Mouse (Mus musculus): ENCODE data around the gene Lekr1. TPM values are rescaled to one million over a fixed set of nuclear protein-coding genes. Genes with fewer than 3 reads are reported as not detected.

Lekr1 gene
- 2.9 and 3.7 TPM in 2 replicates for polyA plus RNA-seq (2016; fragmentation: Nextera tagmentation; extraction: Ambion mirVana)

DNA sequence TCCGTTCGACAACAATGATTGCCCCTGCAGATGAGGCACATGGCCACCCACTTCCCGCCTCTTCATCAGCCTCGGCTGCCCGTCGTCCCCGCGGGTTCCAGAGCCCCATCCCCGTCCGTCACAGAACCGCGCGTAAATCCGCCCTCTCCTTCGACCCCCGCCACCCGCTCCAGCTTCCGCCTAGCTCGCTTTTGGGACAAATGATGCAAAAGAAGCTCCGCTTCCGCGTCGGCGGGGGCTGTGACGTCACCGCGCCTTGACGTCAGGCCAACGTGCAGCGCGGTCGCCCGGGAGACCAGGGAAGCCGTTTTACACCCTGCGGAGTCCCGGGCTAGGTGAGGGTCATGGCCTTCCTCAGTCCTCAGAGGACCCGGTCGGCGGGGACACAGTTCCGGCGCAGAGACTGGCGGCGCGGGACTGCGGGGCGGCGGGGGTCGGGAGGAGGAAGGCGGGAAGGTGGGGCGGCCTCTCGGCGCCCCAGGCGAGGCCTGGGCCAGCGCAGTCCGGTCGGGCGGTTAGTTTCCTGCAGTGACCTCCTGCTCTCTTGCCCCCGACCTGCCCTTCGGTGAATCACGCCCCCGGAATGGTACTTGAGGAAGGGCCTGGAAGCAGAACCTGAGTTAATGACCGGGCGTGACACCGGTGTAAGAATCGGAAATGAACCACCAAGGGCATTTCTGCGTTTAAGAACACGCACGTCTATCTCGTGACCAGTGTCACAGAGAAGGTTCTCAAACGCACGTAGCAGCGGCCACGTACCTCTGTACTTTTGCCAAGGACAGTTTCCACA, at the start of gene Lekr1:
TSS of gene Lekr1 (plus strand) at position 252 of the 790 bp plus-strand sequence.
- Histone ChIP-seq H3K27ac (peak within 1 kb of the TSS; percentile 93), H3K36me3 (no peaks in the 10 kb centered on the region), H3K4me3 (peak within 1 kb of the TSS; percentile 75), H3K4me1 (replicated peaks) (peaks cover 25% of the 10 kb centered on the region), H3K27me3 (ENCODE audit: insufficient read depth, poor library complexity, severe bottlenecking) (0 out of 2 replicates have a peak, but pooled peaks cover 4% of the 10 kb centered on the region), H3K9me3 (no peaks in the 10 kb centered on the region)
- DNase-seq (ENCODE audit: low spot score): peak; percentile 94
- WGBS: 3% methylated on average over 72 of the region's 73 CpGs

GRCm38 (mm10) chr3:65617507-65617906, 48.5 kb upstream of the Lekr1 start:
- H3K27ac ChIP-seq: no peak overlapping the region
- no peaks in the 10 kb centered on the region for H3K9me3 ChIP-seq
- H3K4me1 ChIP-seq (replicated peaks): peaks cover 5% of the 10 kb centered on the region
- H3K4me3 ChIP-seq: no peak overlapping the region
- no peaks in the 10 kb centered on the region for H3K36me3 ChIP-seq
- WGBS: 77% methylated on average over 5 of the region's 5 CpGs
- H3K27me3 ChIP-seq (ENCODE audit: insufficient read depth, poor library complexity, severe bottlenecking): no peaks in the 10 kb centered on the region
- no peak for DNase-seq (ENCODE audit: low spot score)

- Histone ChIP-seq H3K9me3 (no peaks in the 10 kb centered on the region), H3K27ac (no peak overlapping the region), H3K4me1 (replicated peaks) (no peaks in the 10 kb centered on the region; the same call in 1 of the 2 replicates), H3K4me3 (no peak overlapping the region), H3K27me3 (ENCODE audit: insufficient read depth, poor library complexity, severe bottlenecking) (no peaks in the 10 kb centered on the region), H3K36me3 (no peaks in the 10 kb centered on the region)
- WGBS: 91% methylated on average over 4 of the region's 4 CpGs
- no peak for DNase-seq (ENCODE audit: low spot score)
Measured at GRCm38 (mm10) chr3:65619340-65619739, 46.7 kb upstream of the Lekr1 start.

DNA sequence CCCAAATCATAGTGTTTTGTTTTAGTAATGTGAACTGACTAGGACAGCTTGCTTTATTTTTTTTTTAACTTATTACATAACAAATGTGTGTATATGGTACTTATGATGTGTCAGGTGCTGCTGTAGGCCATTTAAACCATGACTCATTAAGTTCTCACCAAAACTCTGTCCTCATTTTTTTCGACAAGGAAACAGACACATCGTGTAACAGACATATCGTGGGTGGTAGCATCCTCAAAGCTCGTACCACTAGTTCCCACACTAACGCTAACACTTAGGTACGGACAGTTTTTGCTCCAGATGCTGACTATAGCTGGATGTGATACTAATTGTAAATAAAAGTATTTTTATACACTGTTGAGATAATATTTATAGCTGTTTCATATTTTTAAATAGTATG, 43.0 kb upstream of the Lekr1 start:
- H3K4me3 ChIP-seq: no peak overlapping the region
- no peaks in the 10 kb centered on the region for H3K36me3 ChIP-seq
- no peak overlapping the region for H3K27ac ChIP-seq
- H3K4me1 ChIP-seq (replicated peaks): peaks cover 19% of the 10 kb centered on the region
- H3K27me3 ChIP-seq (ENCODE audit: insufficient read depth, poor library complexity, severe bottlenecking): no peaks in the 10 kb centered on the region
- no peak for DNase-seq (ENCODE audit: low spot score)
- 94% methylated on average over 6 of the region's 6 CpGs for WGBS
- H3K9me3 ChIP-seq: no peaks in the 10 kb centered on the region

GRCm38 (mm10) chr3:65625496-65626289, 40.3 kb upstream of the Lekr1 start:
- no peaks in the 10 kb centered on the region for H3K27me3 ChIP-seq (ENCODE audit: insufficient read depth, poor library complexity, severe bottlenecking)
- H3K9me3 ChIP-seq: no peaks in the 10 kb centered on the region
- no peak for DNase-seq (ENCODE audit: low spot score)
- H3K36me3 ChIP-seq: no peaks in the 10 kb centered on the region
- H3K4me1 ChIP-seq (replicated peaks): peaks cover 19% of the 10 kb centered on the region
- 84% methylated on average over 8 of the region's 8 CpGs for WGBS
- H3K27ac ChIP-seq: no peak overlapping the region
- no peak overlapping the region for H3K4me3 ChIP-seq

GRCm38 (mm10) chr3:65626290-65626914, 39.6 kb upstream of the Lekr1 start:
- H3K4me1 ChIP-seq (replicated peaks): peaks cover 19% of the 10 kb centered on the region
- DNase-seq (ENCODE audit: low spot score): no peak
- peak overlapping the region; percentile 60 for H3K27ac ChIP-seq
- H3K27me3 ChIP-seq (ENCODE audit: insufficient read depth, poor library complexity, severe bottlenecking): no peaks in the 10 kb centered on the region
- WGBS: 82% methylated on average over 7 of the region's 7 CpGs
- no peaks in the 10 kb centered on the region for H3K36me3 ChIP-seq
- H3K4me3 ChIP-seq: no peak overlapping the region
- H3K9me3 ChIP-seq: no peaks in the 10 kb centered on the region

- H3K27ac ChIP-seq: peak overlapping the region; percentile 60; the same call in 1 of the 2 replicates
- H3K9me3 ChIP-seq: no peaks in the 10 kb centered on the region
- 53% methylated on average over 6 of the region's 6 CpGs for WGBS
- peak; percentile 7 for DNase-seq (ENCODE audit: low spot score)
- peaks cover 19% of the 10 kb centered on the region for H3K4me1 ChIP-seq (replicated peaks)
- H3K4me3 ChIP-seq: no peak overlapping the region
- no peaks in the 10 kb centered on the region for H3K27me3 ChIP-seq (ENCODE audit: insufficient read depth, poor library complexity, severe bottlenecking)
- H3K36me3 ChIP-seq: no peaks in the 10 kb centered on the region
Measured at GRCm38 (mm10) chr3:65627021-65627706, 38.9 kb upstream of the Lekr1 start.

- Histone ChIP-seq H3K27ac (no peak overlapping the region; the same call in 1 of the 2 replicates), H3K9me3 (no peaks in the 10 kb centered on the region), H3K36me3 (no peaks in the 10 kb centered on the region), H3K4me1 (replicated peaks) (peaks cover 19% of the 10 kb centered on the region), H3K4me3 (no peak overlapping the region), H3K27me3 (ENCODE audit: insufficient read depth, poor library complexity, severe bottlenecking) (no peaks in the 10 kb centered on the region)
- WGBS: 86% methylated on average over 2 of the region's 2 CpGs
- no peak for DNase-seq (ENCODE audit: low spot score)
Measured at GRCm38 (mm10) chr3:65627707-65628028, 38.4 kb upstream of the Lekr1 start.

DNA sequence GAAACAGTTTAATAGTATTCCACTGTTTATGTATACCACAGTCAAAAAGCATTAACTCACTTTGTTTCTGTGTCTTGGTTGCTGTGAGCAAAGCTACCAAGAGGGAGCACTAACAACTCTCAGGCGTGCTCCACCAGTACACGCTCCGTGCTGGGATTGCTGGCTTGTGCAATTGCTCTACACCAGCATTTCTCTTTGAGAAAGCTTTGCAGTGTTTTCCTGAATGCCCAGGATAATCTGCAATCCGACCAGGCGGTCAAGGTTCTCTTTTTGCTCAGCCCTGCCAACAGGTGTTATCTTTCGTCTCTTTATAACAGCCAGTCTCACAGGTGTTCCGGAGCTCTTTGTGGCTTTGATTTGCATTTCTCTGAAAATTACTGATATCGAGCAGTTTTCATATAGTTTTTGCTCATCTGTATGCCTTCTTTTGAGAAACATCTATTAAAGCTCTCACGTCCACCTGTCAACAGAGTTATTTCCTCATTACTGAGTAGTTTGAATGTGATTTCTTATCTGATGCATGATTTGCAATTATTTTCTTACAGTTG, 36.4 kb upstream of the Lekr1 start:
- Histone ChIP-seq H3K4me3 (no peak overlapping the region), H3K27me3 (ENCODE audit: insufficient read depth, poor library complexity, severe bottlenecking) (no peaks in the 10 kb centered on the region), H3K9me3 (no peaks in the 10 kb centered on the region), H3K27ac (no peak overlapping the region), H3K36me3 (no peaks in the 10 kb centered on the region), H3K4me1 (replicated peaks) (peaks cover 21% of the 10 kb centered on the region)
- no peak for DNase-seq (ENCODE audit: low spot score)
- 89% methylated on average over 9 of the region's 9 CpGs for WGBS

- Histone ChIP-seq H3K4me1 (replicated peaks) (0 out of 2 replicates have a peak, but pooled peaks cover 6% of the 10 kb centered on the region), H3K36me3 (no peaks in the 10 kb centered on the region), H3K27ac (no peak overlapping the region), H3K9me3 (no peaks in the 10 kb centered on the region), H3K4me3 (no peak overlapping the region), H3K27me3 (ENCODE audit: insufficient read depth, poor library complexity, severe bottlenecking) (no peaks in the 10 kb centered on the region)
- WGBS: 75% methylated on average over 4 of the region's 4 CpGs
- no peak for DNase-seq (ENCODE audit: low spot score)
Measured at GRCm38 (mm10) chr3:65633604-65634003, 32.4 kb upstream of the Lekr1 start.

DNA sequence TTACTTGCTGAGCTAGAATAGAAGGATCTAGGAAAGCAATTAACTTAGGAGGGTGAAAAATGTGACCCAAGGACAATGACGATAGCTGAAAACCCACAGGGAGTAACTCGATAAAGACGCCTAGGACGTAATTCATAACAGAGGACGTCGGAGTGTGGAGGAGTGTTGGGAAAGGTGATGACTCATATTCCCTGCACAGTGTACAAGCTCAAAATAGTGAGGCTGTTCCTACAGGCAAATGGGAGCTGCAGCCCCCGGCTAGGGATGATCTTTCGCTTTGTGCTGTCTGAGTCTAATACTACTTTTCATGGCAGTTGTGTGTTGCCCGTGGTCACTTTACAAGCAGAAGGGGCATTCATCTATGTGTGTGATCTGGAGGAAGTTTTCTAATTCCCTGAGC, 30.0 kb upstream of the Lekr1 start:
- H3K4me3 ChIP-seq: no peak overlapping the region
- H3K27me3 ChIP-seq (ENCODE audit: insufficient read depth, poor library complexity, severe bottlenecking): no peaks in the 10 kb centered on the region
- DNase-seq (ENCODE audit: low spot score): no peak
- H3K9me3 ChIP-seq: no peaks in the 10 kb centered on the region
- H3K36me3 ChIP-seq: no peaks in the 10 kb centered on the region
- 0 out of 2 replicates have a peak, but pooled peaks cover 6% of the 10 kb centered on the region for H3K4me1 ChIP-seq (replicated peaks)
- WGBS: 67% methylated on average over 9 of the region's 9 CpGs
- no peak overlapping the region for H3K27ac ChIP-seq

- Histone ChIP-seq H3K4me1 (replicated peaks) (0 out of 2 replicates have a peak, but pooled peaks cover 6% of the 10 kb centered on the region), H3K36me3 (no peaks in the 10 kb centered on the region), H3K9me3 (no peaks in the 10 kb centered on the region), H3K4me3 (no peak overlapping the region), H3K27me3 (ENCODE audit: insufficient read depth, poor library complexity, severe bottlenecking) (no peaks in the 10 kb centered on the region), H3K27ac (no peak overlapping the region)
- 80% methylated on average over 7 of the region's 7 CpGs for WGBS
- DNase-seq (ENCODE audit: low spot score): no peak
Measured at GRCm38 (mm10) chr3:65637313-65637712, 28.7 kb upstream of the Lekr1 start.

All from hindbrain, embryonic 10.5 days (tissue).